Mouse (Mus musculus) MEL-GATA-1-ER (cell line): ENCODE measurements around the gene Tcte1.

Experiments
- DNase-seq: peaks from one replicate; pipeline ENCODE4 v3.0.0-alpha.2; 2012; ENCODE audit warnings: low read depth; ENCODE audit errors: extremely low read depth

The Tcte1 gene

DNA sequence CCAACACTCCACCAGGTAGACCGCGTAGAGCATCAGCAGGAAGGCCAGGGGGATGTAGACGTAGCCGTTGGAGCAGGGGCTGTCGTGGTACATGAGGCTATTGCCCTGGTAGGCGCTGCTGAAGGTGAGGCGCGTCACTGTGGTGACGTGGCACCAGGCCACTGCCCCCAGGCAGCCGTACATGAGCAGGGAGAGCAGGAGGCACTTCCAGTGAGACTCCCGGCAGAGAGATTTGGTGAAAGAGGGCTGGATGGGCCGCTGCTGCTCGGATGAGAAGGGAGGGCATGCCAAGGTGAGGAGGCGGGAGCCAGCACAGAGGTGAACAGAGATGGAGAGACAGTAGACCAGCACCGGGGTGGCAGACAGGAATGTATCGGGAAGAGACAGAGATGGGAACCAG, 23.7 kb downstream of the Tcte1 start:
- no peak for DNase-seq

DNA sequence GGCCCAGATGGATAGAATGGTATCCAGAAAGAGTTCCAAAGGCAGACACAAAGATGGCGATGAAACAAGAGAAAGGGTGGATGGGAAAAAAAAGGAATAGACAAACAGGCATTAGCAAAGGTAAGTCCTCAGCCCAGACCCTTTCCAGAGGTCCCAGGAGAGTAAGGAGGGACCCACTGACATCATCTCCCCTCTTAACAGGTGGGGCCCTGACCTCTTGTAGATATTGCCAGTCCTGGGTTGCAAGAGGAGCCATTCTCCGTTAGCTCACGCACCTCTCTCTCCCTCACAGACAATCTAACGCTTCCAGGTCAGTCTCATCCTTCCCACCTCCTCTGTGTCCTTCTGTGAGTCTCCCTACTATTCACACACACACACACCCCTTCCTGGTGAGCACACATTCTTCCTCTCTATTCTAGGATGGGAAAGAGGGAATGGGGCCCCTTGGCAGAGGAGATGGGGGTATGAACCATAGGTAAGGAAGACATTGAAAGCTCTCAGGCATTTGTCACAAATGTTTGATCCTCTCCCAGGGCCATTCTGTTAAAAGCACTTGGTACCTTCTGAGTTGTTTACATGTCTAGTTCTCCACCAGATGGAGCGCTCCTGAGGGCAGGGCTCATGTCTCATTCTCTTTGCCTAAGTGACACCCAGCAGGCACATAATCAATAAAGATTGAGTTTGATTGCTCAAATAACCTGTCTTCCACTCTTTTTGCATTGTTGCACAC, 24.4 kb downstream of the Tcte1 start:
- DNase-seq: no peak

DNA sequence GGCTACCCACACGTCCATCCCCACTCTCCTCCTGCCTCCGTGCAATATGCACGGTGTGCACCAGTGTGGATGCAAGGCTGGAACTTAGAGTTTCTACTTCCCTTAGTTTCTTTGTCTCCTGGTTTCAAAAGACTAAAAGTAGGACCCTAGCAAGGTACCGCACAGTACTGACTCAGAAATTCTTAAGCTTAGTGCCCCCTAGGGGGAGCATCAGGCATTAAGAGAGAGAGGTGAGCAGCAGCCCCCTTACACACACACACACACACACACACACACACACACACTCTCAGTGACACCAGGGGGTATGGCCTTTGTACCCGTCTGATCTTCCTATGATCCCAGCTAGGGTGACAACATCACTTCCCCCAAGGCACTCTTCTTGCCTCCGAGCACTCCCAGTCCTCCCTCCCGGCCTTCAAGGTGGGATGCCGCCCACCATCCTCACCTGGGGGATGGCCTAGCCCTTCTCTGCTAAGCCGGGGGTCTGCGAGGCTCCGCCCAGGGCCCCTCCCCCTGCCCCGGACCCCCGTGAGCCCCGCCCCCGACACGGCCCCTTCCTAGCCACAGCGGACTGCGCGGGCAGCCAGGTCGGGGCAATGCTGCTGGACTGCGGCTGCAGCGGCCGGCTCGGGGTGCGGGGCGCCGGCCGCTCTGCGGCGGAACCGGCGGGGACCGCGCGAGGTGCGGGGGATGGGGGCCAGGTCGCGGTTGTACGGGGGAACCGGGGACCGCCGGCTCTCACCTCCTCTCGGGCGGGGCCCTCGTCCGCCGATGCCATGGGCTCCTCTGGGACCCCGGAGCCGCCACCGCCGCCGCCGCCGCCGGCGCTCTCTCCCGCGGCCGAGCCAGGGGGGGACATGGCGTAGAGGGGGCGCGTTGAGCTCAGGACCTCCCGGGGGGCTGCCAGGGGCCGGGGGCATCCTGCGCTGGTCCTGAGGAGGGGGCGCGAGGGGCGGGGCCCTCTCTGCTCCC, 25.6 kb downstream of the Tcte1 start:
- no peak for DNase-seq

DNA sequence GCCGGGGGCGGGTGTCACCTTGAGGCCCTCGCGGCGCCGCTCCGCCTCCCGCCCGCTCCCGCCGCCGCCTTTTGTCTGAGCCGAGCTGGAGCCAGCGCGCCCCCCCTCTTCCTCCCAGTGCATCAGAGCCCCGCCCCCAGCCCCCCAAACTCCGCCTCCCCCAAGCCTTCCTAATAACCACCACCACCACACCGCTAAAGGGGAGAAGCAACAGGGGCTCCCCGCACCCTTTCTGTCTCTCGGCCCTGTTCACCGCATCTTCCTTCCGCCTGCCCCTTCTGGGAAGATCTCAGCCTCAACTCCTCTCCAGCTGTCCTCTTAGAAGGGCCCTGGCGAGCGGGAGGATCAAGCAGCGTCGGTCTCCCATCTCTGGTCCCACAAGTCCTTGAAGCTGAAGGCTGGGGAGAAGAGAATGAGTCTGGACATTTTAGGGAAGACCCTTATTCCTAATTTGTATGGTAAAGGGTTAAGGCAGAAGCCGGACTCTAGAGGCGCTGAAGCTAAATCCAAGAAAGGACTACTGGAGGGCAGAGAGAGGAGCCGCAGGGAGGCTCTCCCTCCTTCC, 26.5 kb downstream of the Tcte1 start, which contains the start of gene Tmem151b:
Gene Tmem151b, minus strand, starts transcription at position 61 of the 565 bp plus-strand sequence.
- DNase-seq: no peak

DNA sequence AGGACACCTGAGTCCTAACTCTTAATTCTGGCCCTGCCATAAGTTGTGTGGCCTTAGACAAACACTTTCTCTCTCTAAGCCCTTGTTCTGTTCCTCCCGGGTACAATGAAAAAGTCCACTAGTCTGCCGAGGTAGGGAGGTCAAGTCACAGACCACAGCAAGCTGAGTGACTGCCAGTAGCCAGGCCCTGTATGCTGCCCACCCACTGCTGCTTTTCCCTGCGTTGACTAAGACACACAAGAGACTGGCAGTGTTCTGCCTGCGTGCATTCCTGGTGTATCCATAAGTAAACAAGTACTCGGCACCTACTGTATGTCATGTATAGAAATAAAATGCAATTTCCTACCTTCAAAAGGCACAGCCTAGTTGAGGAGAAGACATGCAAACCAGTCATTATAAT, 27.0 kb downstream of the Tcte1 start:
- DNase-seq: no peak

DNA sequence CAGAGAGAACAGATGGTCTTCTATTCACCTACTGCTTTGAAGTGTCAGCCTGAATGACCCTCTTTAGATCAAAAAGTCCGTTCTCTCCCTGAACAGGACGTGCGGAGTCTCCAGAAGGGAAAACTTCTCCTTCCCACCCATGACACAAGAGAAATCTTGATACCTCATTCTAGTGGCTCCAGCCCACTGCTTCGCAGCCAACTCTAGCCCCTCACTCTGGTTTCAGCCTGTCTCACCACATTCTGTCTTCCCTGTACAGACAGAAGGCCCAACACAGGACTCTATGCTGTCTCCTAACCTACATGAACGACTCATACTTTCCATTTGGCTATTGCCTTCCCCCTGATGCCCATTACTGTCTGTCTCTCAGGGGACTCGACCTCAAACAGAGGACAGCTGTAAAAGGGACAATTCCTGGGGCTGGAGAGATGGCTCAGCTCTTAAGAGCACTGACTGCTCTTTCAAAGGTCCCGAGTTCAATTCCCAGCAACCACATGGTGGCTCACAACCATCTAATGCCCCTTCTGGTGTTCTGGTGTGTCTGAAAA, 28.1 kb downstream of the Tcte1 start:
- DNase-seq: no peak

DNA sequence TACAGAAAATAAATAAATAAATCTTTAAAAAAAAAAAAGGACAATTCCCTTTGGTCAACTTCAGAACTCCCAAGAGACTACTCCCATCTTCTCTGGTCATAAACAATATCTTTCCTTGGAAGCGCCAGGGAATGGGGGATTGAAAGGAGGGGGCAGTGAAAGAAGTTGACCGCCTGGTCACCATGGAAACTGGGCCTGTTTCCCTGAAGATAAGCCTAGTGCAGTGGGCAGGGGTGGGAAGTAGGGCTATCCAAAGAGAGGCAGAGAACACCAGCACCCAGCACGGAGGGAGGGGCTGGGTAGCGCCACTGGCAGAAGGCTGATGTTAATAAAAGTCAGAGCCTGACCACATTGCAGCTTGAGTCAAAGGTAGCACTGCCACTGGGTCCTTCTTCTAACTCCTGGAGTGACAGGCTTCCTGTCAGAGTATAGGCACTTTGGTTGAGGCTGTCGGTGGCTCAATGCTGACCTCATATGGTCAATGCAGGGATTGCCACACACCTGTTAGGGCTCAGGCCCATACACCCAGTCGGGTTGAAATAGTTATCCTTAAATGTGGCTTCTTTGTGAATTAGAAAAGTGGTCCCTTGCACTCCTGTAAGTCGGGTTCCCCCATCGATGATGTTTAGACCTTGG, 28.7 kb downstream of the Tcte1 start:
- DNase-seq: peak; percentile 60

DNA sequence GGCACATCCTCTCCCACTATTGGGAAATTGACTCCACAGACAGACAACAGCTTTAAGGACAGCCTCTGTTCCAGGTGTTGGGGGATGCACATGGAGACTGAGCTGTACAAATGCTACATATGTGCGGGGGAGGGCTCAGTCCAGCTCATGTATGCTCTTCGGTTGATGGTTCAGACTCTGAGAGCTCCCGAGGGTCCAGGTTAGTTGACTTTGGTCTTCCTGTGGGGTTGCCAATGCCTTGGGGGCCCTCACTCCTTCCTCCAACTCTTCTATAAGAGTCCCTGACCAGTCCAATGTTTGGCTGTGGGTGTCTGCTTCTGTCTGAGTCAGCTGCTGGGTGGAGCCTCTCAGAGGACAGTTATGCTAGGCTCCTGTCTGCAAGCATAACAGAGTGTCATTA, 29.8 kb downstream of the Tcte1 start:
- no peak for DNase-seq

DNA sequence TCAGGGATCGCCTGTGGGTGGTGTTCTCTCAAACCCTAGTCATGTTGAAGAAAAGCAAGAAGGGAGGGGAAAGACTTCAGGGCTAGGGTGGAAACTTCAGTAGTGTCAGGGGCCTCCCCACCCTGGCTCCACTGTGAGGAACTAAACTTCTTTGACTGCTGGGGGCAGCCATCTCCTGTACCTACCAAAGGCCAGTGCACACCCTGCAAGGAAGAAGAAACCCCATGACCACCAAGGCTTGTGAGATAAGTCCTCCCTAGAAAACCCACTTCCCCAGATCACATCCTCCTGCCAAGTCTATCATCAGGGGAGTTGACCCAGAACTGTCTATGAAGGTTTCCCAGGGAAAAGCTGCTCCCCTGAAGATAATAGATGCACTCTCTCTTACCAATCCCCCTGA, 31.2 kb downstream of the Tcte1 start:
- DNase-seq: peak; percentile 65

DNA sequence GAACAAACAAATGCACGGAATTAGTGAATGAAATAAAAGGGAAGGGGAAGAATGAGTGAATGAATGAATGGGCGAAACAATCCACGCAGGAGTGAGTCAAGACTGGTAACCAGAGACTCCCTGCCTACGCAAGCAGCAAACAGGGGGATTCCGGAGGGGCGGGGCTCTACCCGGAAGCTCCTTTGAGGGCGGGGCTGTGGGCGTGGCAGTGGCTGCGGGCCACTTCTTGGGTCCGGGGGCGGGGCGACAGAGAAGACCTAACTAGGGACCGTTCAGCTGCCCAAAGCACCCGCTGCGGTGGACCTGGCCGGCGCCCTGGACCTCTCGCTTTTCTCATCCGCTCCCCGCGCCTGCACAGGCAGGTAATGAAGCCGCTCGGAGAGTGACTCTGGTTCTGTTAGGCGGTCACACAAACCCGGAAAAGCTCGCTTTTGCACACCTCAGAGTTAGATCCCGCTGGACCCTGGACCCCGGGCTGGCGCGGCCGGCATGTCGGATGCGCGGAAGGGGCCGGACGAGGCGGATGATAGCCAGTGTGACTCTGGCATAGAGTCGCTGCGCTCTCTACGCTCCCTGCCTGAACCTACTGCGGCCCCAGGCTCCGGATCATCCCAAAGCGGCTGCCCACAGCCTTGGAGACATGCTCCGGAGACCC, 32.3 kb downstream of the Tcte1 start, which contains the start of gene Nfkbie:
Gene Nfkbie, plus strand, starts transcription at position 252 of the 655 bp plus-strand sequence.
- DNase-seq: peak; percentile 68

DNA sequence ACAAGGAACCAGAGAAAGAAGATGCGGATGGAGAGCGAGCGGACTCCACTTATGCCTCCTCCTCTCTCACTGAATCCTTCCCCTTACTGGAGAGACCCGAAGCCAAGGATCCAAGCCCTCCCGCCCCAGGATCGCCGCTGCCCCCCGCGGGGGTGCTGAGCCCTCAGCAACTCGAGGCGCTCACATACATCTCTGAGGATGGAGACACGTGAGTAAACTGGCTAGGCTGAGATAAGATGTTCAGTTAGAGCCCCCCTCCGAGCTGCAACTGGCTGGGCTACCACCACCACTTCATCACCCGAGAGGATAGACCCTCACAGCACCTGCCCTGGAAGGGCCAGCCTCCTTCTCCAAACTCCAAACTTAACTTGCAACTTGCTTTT, 32.9 kb downstream of the Tcte1 start:
- no peak for DNase-seq

DNA sequence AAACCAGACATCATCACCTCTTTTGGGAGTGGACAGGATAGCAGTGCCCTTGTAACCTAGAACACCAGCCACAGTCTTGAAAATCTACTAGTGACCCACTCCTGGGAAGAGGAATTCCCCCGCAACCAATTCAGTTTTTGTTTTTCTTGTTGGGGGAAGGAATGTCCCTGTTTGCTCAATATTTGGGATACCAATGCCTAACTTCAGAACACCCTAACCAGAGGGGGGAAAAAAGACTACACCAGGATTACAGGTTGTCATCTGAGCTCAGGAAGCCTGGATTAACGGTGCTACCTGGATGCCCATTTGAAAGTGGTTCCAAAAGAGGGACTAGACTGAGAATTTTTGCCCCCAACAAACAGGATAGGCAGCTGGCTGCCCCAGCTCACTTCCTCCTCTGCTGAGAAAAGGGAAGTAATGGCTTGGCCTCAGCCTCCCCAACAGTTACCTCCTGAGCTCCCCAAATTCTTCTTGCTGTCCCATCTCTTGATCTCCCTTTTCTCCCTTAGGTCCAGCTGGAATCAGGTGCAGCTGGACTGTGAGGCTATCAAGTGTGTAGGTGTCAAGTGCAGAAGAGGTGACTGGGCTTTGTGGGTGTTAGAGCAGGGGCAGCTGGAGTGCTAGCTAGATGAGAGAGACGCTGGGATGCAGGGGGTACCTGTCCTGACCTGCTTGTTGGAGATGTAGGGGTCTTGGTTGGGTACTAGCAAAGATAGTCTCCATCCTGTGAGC, 33.4 kb downstream of the Tcte1 start:
- DNase-seq: peak; percentile 68

DNA sequence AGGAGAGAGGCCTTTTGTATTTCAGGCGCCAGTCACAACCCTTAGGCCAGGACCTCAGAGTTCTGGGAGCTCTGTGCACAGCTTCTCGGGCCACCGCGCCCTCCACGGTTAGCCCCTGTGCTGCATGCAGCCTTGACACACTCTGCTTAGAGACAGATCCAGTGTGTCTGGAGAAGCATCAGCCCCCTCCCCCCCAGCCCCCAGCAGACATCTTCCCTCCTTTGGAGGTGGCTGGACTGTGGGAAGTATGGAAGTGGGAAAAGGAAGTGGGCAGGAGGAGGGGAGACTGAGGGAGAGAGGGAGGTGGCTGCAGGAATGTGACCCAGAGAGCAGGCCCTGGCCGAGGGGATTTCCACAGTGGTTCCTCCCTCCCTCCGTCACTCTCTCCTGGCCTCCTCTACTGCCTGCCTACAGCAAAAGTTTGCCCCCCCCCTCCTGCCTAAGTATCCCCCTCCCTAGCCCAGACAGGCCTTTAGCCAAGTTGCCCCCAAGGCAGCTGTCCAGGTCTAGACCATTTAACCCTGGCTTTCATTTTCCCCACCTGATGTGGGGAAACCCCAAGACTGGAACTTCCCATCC, 34.1 kb downstream of the Tcte1 start:
- DNase-seq: no peak

DNA sequence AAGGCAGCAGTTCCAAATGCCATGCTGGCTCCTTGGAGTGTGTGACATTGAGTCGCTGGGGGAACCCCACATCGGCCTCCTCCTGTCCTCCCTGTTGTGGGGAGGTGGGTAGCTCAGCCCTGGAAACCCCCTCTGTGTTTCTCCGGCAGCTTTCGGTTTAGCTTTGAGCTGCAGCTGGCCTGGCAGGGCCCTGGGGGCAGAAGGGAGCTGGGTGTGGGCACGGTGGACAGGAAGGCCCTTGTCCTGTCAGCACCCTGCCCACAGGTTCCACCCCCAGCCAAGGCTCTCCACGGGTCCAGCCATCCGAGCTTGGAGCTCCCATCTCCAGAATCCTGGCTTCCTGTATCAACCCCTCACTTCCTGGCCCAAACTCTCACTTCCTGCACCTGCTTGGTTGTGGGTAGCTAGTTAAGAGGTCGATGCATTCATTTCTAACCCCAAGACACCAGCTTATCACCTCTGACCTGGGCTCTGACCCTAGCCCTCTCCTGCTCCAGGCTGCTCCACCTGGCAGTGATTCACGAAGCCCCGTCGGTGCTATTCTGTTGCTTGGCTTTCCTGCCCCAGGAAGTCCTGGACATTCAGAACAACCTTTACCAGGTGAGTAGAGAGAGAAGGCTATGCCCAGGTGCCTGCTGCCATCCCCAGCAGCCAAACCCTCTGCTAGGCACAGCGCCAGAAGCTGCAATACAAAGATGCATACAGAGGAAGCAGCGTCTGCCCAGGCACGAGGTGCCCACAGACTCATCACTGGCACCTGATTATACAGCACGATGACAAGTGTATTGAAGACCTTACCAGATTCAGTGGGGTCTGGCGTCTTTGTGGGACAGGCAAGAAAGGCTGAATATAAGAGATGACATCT, 35.0 kb downstream of the Tcte1 start:
- no peak for DNase-seq

DNA sequence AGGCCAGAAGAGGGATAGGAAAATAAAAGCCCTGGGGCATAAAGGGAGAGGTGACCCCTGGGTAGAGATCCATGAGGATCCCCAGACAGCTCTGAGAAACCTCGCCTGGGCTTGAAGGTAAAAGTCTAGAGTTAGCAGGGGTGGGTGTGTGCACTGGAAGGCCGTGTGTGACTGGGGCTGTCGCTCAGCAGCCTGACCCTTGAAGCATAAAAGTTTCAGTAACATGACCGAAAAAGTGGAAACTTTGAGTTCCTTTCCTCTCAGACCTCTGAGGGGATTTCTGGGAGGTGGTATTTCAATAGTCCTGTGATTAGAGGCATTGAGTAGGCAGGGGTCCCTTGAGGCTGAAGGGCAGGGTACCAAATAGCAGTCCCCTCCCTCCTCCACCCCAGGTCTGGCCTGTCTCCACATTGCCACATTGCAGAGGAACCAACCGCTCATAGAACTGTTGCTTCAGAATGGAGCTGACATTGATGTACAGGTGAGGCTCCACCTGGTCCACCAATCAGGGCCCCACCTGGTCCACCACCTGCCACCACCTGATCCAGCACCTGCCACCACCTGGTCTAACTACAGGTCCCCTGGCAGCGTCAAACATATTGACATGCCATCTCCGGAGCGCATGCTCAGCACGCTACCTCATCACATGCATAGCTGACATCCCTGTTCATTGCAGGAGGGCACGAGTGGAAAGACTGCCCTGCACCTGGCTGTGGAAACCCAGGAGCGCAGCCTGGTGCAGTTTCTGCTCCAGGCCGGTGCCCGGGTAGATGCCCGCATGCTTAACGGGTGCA, 36.7 kb downstream of the Tcte1 start:
- DNase-seq: no peak

DNA sequence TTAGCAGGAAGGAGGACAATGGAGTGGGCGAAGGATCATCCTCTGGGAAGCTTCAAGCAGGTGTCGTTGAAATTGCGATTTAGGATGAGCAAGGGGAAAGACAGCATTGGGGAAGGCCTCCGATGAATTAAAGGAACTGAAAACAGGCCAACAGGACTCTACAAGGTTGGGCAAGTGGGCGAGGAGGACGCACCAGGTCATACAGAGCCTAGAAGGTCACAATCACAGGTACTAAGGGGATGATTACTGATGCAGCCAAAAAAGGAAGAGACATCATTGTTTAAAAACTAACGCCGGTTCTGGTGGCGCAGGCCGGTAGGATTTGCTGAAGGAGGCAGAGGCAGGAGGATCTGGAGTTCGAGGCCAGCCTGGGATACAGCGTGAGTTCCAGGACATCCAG, 40.0 kb downstream of the Tcte1 start:
- no peak for DNase-seq

DNA sequence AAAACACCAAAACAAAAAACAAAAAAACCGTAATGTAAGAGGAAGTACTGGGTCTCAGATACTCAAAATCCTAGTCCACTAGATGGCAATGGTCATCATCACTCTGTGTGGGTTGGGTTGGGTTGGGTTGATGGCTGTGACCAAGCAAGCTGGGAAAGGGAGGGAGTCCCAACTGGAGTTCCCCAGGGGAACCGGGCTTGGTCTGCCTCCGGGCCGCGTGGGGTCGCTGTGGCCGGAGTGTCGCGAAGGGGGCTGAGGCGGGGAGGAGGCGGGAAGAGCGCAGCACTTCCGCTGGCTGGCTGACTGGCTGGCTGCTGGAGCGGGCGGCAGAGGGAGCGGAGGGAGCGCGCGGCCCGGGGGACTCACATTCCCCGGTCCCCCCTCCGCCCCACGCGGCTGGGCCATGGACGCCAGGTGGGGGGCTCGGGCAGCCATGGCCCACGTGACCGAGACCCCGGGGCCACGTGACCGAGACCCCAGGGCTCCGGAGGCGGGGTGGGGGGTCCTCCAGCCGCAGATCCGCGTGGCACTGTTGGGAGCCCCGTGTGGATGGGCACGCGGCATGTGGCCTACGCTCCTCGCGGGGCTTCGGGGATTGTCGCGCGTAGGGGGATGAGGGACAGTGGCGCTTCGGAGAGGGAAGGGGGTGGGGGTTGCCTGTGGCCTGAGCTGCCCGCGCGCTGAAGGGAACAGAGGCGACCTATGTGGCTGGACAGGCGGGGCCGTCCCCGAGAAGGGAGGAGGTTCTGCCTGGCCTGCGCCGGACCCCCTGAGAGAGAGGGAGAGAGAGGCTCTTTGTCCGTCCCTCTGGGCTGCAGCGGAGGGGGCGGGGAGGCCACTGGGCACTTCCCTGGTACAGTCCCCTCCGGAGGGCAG, 40.7 kb downstream of the Tcte1 start, which contains the start of gene Slc35b2:
Gene Slc35b2, plus strand, starts transcription at position 220 of the 876 bp plus-strand sequence.
- no peak for DNase-seq
